ENCODE assay signal across 8 mouse cellular contexts in genomic region chr17:63803599-63803998, GRCm38 (mm10). TPM values are rescaled to one million over a fixed set of nuclear protein-coding genes. Genes with fewer than 3 reads are reported as not detected.
A peak's percentile ranks its signal among the peaks of the same experiment; 100 is the strongest.
DNase-seq lines count a peak whose midpoint lies in the region.

No protein-coding gene starts in this region.

- peak; percentile 59 to 89 for DNase-seq in heart, adult 18-20 months
- DNase-seq in heart, postnatal 25 days (ENCODE audit: low spot score): no peak
- DNase-seq in adrenal gland, adult 2 months: peak; percentile 78
- DNase-seq in embryo, embryonic 11 days: peak; percentile 84
- peak; percentile 83 for DNase-seq in heart, postnatal 4 days
- peak; percentile 71 to 81 for DNase-seq in left cerebral cortex, postnatal 25 days (ENCODE audit: low spot score in 2 of 2)
- peak; percentile 41 for DNase-seq in ovary, postnatal 10 days (ENCODE audit: low spot score)
- peak; percentile 28 for DNase-seq in thymus, postnatal 14 days

- intact Hi-C loops in heart, postnatal 25 days (cut with DNase I): loop anchor here (2.0 kb wide), 1 partner anchor 571 kb away; no protein-coding TSS in a partner anchor
- intact Hi-C loops in left cerebral cortex, postnatal 25 days (cut with DNase I): no loop called here

RNA-seq across cellular contexts. Expression of gene Fer, which starts 59.3 kb away (rescaled TPM):
- 10 to 100 TPM; 16.1 to 17.9 TPM for total RNA-seq in heart, adult 18-20 months (2021)
- 10 to 100 TPM; 17.4 to 17.9 TPM for total RNA-seq in heart, postnatal 25 days (2021)
- 10 to 100 TPM; 17.6 to 18.7 TPM for total RNA-seq in adrenal gland, adult 2 months (2021)
- polyA plus RNA-seq in adrenal gland, adult 2 months (2012; rRNA removed): 0.83 and 0.85 TPM in 2 replicates
- total RNA-seq in heart, postnatal 4 days (2021): 10 to 100 TPM; 25.1 to 27.2 TPM
- total RNA-seq in left cerebral cortex, postnatal 25 days (2021): 10 to 100 TPM; 29.8 to 30.1 TPM

RNA-seq across cellular contexts. Expression of gene A930002H24Rik, which starts 60.0 kb away (rescaled TPM):
- total RNA-seq in heart, adult 18-20 months (2021): under 1 TPM in 1 of 2 experiments, not detected in 1; 0.62 TPM
- total RNA-seq in heart, postnatal 25 days (2021): not detected
- total RNA-seq in adrenal gland, adult 2 months (2021): under 1 TPM in 1 of 2 experiments, not detected in 1; 0.66 TPM
- 1.7 and 2.1 TPM in 2 replicates for polyA plus RNA-seq in adrenal gland, adult 2 months (2012; rRNA removed)
- total RNA-seq in heart, postnatal 4 days (2021): 1 to 10 TPM in 1 of 2 experiments, not detected in 1; 1.3 TPM
- total RNA-seq in left cerebral cortex, postnatal 25 days (2021): 1 to 10 TPM in 1 of 2 experiments, not detected in 1; 1.1 TPM
